Mouse (Mus musculus) retina, postnatal 7 days (tissue): ENCODE results near the gene Nceh1.

Experiments
- DNase-seq: peaks from one replicate; pipeline ENCODE4 v3.0.0-alpha.2; 2012; ENCODE audit warnings: low read depth, low spot score

Gene Nceh1

GRCm38 (mm10) chr3:27182733-27183600 lies at the start of gene Nceh1:
Gene Nceh1 (plus strand): TSS chr3:27182965.
- DNase-seq = peak; percentile 81

- no peak for DNase-seq
These were observed 42.7 kb upstream of the Nceh1 start for GRCm38 (mm10) chr3:27140101-27140500.

GRCm38 (mm10) chr3:27143570-27143969 lies 39.2 kb upstream of the Nceh1 start:
- no peak for DNase-seq

GRCm38 (mm10) chr3:27145733-27146132 lies 37.0 kb upstream of the Nceh1 start:
- no peak for DNase-seq

GRCm38 (mm10) chr3:27153191-27153671 lies 29.5 kb upstream of the Nceh1 start:
- DNase-seq = no peak

GRCm38 (mm10) chr3:27153701-27154209 lies 29.0 kb upstream of the Nceh1 start, which contains the start of gene Ect2:
Gene Ect2 (minus strand): TSS chr3:27153878.
- peak; percentile 97 for DNase-seq

- DNase-seq = no peak
These were observed 28.5 kb upstream of the Nceh1 start for GRCm38 (mm10) chr3:27154280-27154679.

- no peak for DNase-seq
These were observed 27.5 kb upstream of the Nceh1 start for GRCm38 (mm10) chr3:27155051-27155855.

GRCm38 (mm10) chr3:27155856-27156593 lies 26.7 kb upstream of the Nceh1 start:
- no peak for DNase-seq

GRCm38 (mm10) chr3:27156594-27156949 lies 26.2 kb upstream of the Nceh1 start:
- no peak for DNase-seq

- no peak for DNase-seq
These were observed 23.9 kb upstream of the Nceh1 start for GRCm38 (mm10) chr3:27158910-27159309.

GRCm38 (mm10) chr3:27161645-27162409 lies 20.9 kb upstream of the Nceh1 start:
- no peak for DNase-seq

- no peak for DNase-seq
These were observed 20.4 kb upstream of the Nceh1 start for GRCm38 (mm10) chr3:27162410-27162804.

GRCm38 (mm10) chr3:27165481-27166065 lies 17.2 kb upstream of the Nceh1 start:
- no peak for DNase-seq

- DNase-seq = no peak
These were observed 12.5 kb upstream of the Nceh1 start for GRCm38 (mm10) chr3:27170257-27170656.

- DNase-seq = no peak
These were observed 3.1 kb upstream of the Nceh1 start for GRCm38 (mm10) chr3:27179711-27180110.

GRCm38 (mm10) chr3:27183601-27184175 lies 923 bp downstream of the Nceh1 start:
- DNase-seq = no peak

GRCm38 (mm10) chr3:27188386-27188785 lies 5.6 kb downstream of the Nceh1 start:
- DNase-seq = no peak

GRCm38 (mm10) chr3:27189320-27190261 lies 6.8 kb downstream of the Nceh1 start:
- DNase-seq = no peak
